Mouse (Mus musculus) inflammation-experienced regulatory T-cells, adult 6 months (primary cell): ENCODE measurements around the gene Rgs16. TPM values are rescaled to one million over a fixed set of nuclear protein-coding genes. Genes with fewer than 3 reads are reported as not detected.
A peak's percentile ranks its signal among the peaks of the same experiment; 100 is the strongest.

Source experiments
- ATAC-seq: one replicate; pipeline ENCODE4 v1.8.0; 2017
- polyA plus RNA-seq, 3 experiments: library from polyadenylated mRNA; unstranded; fragments of 100-300 nt; shearing (Covaris generic); gene quantifications; one replicate each; pipeline ENCODE4 v1.2.1; 2017

The Rgs16 gene
- polyA plus RNA-seq, 3 experiments from 2014 or later = 19.8 to 37.6 (median 35.0) TPM

DNA sequence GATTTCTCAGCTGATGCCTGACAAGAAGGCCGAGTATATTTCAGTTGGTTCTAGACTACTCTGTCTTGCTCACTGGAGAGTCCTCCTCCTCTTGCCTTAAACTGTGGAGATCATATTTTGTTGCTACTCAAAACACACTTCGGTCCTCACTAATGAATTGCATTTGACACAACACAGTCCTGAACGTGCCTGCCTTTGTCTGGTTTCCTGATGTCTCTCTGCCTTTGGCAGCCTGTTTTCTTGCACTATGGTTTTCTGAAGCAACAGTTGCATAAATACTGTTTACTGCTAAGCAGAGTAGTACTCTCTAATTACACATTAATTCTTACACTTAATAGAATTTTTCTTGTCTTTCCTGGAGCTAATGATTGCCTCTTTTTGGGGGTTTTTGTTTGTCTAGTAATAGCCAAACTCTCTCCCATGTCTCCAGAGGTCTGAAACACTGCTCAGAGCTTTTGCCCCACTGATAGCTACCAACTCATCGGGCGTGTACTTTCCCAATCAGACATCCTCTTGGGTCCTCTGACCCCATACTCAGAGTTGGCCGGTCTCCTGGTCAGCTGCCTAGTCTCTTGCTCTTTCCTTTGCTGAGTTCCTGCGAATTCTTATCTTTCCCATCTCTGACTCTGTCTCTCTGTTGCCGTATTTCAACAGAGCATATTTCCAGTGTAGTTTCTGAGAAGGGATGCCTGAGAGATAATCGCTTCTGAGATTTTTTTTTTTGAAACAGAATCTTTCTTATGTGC is 18.4 kb upstream of the Rgs16 start:
- no peak for ATAC-seq

DNA sequence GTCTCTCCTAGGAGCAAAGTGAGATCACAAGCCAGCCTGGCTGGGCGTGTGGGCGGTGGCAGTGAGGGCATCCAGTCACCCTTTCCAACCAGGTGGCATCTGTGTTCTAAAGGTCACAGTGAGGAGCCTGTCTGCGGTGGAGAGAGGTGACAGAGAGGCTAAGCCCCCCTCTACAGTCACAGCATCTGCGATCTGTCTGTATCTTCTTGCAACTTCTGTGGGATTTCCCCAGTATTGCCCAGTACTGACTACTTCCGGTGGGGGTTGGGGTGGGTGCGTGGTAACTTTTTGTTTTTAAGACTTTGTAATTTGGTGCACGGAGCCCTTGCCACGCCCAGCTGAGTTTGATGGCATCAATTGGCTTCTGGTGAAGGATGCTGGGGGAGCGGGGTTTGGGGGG is 16.7 kb upstream of the Rgs16 start:
- peak; percentile 94 for ATAC-seq

DNA sequence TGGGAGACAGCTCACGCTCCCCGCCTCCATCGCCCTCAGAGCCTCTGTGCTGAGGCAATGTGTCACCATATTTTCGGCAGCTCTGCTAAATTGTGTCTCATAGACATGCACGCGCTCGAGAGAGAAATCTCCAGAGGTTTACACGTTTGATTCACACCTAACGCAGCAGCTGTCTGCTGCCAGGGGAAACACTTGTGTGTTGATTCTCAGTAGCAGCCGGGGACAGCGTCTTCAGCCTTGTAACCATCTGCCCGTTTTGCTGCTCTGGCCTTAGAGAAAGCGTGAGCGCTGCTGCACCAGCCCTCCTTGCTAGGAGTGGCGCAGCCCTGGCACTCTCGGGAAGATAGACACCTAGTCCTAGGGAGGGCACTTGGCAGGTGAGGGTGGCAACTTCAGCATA is 13.5 kb upstream of the Rgs16 start:
- ATAC-seq = no peak

DNA sequence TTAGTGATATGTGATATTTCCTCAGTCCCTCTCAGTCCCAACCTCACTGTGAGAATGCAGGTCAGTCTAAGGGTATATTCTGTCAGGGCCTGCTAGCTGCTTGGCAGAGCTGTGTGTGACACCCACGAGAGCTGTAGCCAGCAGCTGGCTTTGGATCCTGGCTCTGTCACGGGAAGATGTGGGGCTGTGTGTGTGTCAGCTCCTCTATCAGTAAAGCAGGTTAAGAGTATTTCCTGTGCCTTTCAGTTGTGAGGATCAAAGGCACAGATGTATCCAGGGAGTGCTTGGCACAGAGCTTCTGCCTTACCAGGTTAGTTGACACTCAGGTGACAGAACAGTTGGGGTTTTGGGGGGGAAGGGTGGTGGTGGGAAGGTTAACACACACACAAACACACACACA is 10.3 kb upstream of the Rgs16 start:
- peak; percentile 57 for ATAC-seq

DNA sequence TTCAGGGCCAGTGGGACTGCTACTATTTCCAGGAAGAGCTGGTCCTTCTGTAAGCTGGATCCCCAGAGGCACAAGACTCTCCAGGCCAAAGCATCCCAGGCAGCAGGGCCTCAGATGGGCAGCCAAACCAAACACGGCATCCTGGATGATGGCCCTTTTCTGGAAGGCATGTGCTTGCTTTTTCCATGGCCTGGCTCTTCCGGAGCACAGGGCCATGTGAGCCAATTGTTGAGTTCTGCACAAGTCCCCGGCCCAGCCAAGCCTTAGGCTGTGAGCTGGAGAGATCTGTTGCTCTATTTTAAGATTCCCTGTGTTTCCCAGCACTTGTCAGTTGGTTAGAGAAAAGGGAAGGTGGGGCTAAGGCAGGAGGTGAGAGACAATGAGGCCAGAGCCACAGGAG is 9.5 kb upstream of the Rgs16 start:
- ATAC-seq = no peak

DNA sequence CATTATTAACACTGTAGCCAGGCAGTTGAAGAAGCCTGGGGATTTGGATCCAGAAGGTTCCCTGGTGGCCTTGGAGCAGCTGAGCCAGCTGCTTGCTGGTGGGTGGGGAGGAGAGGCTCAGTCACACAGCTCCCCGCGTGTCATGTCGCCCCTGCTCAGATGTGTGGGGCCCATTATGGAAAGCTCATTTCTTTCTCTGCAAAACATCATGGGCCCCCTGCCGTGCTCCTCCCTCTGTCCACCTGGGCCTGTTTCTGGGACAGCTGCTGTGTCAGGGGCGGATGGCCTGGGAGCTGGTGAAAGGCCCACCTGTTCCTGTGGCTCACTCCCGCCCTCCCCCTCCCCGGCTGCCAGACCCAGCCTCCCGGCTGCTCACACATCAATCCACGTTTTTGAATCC is 7.0 kb upstream of the Rgs16 start:
- no peak for ATAC-seq

DNA sequence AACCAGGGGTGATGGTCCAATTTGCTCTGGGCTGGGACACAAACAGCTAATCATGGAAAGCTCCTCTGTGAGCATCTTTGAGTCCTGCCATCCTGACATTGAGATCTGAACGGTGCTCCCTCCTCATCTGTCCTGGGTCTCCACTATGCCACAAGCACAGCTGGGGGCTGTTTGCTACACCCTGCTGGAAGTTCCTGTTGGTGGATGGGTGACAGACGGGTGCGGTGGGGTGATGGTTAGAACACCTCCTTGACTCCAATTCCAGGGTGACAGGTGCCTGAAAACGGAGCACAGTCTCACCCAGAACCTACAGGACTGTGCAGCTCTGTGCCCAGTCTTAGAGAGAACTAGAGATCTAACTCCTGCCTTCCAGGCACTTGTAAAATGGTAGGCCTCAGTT is 5.3 kb upstream of the Rgs16 start:
- ATAC-seq = no peak

DNA sequence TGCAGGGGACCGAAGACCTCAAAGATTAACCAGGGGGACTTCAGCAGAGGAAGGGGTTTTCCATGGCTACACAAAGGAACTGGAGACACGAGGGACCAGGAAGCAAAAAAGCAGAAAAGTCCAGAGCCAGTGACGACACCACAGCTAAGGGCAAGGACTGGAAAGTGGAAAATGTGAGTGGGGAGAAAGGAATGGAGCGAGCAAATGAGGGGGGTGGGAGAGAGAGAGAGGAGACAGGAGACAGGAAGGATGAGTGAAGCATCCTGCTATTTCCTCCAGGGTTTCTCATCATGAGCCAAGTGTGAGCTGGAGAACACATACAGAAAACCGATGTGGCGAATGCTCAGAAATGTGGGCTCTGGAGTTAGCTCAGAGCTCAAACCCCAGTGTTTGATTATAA is 4.1 kb upstream of the Rgs16 start:
- no peak for ATAC-seq

DNA sequence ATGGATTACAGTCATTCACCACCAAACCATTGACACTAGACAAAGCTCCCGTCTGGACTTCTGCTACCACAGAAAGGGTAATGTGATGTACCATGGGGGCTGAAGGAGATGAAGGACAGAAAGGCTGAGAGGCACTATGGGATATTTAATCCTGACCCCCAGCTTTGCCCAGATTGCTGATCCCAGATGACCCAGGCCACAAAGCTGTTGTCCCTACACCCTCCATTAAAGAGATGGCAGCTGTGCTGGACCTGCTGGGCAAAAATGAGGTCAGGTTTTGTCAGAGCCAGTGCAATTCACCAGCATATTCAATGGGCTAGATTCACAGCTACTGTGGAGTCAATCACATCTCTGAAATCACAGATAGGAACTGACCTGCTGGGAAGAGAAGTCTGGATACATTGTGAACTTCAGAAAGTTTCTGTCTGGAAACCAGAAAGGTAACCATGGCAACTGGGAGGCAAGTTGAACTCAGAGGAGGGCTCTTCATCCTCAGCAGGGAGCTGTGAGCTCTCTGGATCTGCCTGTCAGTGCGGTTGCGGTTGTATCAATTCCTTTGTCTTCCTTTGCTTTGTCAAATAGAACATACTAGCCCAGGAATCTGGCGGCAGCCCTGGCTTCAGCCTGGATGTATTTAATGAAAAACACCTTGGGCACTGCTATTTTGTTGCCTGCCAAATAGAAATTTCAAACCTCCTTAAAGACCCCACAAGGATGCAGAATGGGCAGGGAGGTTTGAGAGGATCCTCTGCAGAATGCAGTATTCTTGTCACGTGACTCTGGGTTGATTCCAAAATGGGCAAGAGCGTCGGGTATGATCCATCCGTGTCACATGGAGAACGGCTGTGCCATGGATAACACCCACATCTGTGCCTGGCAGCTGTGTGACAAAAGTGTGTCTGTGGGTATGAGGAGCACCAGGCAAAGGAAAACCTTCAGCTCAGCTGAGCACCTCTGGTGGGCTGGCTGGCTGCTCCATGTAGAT is 2.8 kb upstream of the Rgs16 start:
- ATAC-seq = no peak

DNA sequence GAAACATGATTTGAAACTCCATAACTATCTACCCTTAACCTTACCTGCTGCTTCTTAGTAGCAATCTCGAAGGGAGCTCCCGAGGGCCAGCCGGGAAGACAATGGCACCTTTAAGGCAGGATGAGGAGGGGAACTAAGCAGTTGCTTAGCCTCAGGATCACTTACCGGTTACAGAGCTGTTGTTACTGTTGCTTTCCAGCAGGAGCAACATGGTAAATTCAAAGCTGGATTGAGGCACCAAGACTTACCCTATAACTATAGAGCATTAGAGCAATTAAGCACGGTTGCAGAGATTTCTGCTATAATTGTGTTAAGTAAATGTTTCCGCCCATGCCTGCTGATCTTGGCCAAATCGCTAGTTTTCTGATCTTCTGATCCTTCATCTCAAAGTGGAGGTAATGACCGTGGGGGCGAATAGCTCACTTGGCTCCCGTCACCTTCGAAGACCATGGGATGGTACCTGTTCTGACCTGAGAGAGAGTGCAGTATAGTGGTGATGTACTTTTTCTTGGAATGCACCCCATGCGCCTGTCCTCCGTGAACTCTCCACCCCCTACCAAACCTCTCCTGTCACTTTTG is 623 bp upstream of the Rgs16 start:
- ATAC-seq = peak; percentile 18

DNA sequence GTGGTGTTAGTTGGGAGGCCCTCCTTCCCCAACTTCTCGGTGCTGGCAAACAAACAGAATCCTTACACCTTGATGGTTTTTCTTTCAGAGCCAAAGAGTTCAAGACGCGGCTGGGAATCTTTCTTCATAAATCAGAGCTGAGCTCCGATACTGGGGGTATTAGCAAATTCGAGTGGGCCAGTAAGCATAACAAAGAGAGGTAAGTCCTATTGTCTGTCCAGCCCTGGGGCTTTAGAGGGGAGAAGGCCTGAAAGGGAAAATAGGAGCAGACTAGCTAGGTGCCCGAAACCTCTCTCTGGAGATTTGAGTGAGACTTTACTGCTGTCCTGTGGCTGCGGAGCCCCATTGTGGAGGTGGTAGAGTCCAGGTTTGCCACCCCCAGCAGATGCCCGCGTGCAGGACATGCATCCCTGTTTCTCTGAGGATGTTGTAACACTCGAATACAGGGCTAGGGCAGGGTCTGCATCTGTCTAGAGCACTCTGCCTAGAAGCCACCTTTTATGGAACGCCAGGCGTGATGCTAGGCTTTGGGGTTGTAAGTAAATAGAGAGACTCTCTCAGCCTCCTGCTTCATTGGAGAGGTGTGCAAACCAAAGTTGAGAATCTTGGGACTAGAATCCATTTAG is 739 bp downstream of the Rgs16 start:
- no peak for ATAC-seq

DNA sequence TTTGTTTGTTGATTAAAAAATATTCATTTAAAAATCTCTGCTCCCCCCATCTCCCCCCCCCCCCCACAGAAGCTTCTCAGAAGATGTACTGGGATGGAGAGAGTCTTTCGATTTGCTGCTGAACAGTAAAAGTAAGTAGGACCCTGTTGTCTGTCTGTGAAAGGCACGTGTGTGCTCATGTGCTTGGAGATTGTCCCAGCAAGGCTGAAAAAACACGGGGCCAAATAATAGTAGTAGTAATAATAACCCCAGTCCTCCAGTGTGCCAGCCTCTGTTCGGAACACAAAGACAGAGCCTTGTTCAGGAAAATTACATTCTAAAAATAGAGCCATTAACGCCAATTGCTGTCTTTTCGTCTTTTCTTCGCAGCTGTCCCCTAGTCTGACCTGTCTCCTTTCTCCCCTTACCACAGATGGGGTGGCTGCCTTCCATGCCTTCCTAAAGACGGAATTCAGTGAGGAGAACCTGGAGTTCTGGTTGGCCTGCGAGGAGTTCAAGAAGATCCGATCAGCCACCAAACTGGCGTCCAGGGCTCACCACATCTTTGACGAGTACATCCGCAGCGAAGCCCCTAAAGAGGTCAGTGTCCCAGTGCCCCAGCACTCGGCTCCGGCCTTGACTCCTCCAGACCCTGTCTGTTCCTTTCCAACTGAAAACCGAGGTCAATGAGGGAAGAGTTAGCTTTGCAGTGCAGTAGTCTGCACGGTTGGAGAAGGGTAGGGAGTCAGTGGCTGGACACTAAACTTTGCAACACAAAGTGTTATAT is 1.6 kb downstream of the Rgs16 start:
- ATAC-seq = no peak

DNA sequence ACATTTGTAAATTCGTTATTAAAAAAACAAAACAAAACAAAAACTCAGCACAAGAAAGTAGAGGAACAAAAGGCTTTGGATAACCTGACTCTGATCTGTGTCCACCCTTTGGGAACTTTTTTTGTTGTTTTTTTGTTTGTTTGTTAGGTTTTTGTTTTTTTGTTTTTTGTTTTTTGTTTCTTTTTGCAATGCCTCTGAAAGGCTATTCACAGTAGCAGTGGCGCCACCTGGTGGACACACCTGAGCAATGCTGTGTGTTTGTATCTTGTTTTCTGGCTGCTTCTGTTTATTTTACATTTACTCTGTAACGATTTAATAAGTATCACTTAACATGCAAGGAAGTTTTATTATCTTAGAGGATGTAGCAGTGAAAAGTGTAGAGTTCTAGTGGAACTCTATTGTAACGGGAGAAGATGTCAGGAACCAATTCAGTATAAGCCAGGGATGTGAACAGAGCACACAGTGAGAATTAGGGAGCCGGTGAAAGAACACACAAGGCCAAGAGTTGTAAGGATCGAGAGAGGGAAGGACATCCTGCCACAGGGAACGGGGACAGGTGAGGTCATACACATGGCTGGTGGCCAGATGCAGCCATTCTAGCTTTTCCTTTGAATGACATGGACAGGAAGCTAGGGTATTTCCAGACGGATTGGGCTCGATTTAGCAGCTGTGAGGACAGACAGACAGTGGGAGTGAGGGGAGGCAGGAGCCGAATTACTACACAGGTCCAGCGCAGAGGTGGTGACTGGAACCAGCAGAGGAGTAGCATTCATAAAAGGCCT is 2.4 kb downstream of the Rgs16 start:
- peak; percentile 19 for ATAC-seq

DNA sequence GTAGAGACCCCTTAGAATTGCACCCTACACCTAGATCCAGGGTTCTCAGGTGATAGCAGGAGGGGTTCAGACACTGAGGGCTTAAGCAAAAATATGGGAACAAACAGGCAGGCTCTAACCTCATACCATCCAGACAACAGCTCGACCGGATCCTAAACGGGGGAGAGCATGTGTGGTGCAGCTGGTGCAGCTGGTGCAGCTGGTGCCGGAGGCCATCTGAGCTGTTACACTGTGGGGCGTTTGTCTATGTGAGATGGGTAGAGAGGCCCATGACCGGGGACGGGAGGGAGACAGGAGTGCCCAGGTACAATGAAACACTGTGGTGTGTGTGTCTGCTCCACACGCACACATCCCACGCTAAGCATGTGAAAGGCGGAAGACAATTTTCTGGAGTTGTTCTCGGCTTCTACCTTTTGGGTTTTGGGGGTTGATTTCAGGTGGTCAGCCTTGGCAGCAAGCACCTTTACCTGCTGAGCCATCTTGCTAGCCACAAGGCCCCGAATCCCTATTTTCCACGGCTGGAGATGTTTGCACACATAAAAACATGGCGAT is 6.0 kb downstream of the Rgs16 start:
- no peak for ATAC-seq

DNA sequence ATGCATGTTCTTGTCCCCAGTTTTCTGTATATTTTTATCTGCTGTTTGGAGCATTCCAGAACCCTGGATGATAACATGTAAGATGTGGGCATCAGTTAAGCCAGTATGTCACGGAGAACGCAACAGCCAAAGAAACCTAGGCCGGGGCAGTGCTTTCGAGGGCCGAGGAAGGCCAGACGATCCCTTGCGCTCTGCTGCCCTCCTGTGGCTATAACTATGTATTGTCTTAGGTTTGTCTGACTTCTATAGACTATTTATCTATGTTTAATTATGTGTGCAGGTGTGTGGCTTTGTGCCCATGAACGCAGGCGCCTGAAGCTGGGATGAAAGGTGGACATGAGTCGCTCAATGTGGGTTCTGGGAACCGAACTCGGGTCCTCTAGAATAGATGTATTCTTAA is 6.6 kb downstream of the Rgs16 start:
- ATAC-seq = peak; percentile 19

DNA sequence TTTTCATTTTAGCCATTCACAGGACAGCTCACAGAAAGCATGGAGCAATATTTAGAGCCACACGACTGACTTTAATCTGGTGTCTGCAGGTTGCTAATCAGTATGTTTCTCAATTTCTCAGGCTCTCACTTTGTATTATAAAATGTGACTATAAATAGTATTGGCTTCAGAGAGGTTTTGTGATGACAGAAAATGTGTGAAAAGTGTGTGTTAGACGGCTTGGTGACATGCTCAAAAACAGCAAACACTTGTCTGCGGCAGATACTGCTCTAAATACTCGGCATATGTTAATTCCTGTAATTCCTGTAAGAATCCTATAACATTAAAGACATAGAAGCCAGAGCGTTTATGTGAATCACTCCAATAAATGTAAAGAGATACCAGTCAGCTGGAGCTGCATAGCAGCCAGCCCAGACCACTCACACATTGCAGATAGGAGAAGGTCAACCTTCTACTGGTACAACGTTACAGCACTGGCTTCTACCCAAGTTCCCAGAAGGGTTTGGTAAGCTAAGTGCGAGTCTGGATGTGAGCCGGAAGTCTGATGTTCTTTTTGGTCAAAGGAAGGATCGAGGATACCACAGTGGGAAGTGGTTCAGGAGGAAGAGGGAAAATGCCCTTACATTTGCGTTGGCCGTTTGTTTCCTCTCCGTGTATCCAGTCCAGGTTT is 7.8 kb downstream of the Rgs16 start:
- ATAC-seq = no peak

DNA sequence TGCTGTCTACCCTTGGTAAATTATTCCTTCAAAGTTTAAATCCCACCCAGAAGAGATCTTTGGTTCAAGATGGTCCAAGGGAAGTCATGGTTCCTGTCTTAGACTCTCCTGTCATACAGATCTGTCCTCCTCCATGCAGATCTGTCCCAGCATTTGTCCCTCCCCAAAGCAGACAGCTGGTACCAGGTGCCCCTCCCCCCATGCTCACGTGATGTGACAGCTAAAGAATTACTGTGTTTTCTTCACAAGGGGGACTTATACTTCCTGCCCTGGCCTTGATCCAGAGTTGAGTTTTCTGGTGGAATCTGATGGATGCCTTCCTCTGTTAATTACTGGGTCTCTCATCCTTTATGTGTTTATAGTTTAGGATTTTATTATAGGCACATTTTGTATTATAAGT is 8.4 kb downstream of the Rgs16 start:
- ATAC-seq = peak; percentile 10

DNA sequence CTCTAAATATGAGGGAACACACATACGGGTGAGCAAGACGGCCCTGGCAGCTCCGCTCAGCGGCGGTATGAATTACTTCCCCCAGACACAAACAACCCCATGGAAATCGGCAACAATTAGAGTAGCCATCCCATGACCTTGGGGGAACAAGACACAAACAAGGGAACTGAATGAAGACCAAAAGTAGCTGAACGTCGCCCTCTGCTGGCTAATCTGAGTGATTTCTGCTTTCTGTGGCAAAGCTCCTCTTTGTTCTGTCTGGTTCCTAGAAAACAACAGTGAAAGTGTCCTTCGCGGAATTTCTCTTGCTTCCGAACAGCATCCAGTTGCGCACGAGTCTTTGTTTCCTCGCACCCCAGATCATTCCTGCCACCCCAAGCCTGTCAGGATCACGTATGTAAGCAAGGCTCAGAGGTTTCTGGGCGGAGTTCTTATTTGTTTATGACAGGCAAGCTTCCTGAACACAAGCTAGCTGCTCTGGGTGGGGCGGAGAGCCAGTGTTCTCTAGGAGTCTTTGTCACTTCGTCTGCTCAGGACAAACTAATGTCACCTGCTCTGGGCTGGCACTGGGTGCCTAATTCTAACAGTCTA is 9.2 kb downstream of the Rgs16 start, which contains the start of gene Rnasel:
TSS of gene Rnasel (plus strand) at position 216 of the 591 bp plus-strand sequence.
- ATAC-seq = peak; percentile 67

DNA sequence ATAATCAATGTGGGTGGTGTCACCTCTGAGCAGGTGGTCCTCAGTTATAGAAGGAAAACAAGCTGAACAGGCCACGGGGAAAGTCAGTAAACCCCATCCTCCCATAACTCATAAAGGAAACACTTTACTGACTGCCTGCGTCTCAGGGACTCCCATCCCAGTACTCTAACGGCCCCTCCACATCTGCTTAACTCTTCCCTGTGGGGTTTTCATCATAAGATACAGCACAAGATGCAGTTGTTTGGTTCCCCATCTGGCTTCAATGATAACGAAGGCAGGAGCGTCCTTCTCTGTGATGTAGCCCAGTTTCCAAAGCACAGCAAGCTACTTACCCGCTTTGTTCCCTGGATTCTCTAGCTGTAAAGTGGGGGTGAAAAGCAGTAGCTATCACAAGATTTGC is 9.9 kb downstream of the Rgs16 start:
- no peak for ATAC-seq

DNA sequence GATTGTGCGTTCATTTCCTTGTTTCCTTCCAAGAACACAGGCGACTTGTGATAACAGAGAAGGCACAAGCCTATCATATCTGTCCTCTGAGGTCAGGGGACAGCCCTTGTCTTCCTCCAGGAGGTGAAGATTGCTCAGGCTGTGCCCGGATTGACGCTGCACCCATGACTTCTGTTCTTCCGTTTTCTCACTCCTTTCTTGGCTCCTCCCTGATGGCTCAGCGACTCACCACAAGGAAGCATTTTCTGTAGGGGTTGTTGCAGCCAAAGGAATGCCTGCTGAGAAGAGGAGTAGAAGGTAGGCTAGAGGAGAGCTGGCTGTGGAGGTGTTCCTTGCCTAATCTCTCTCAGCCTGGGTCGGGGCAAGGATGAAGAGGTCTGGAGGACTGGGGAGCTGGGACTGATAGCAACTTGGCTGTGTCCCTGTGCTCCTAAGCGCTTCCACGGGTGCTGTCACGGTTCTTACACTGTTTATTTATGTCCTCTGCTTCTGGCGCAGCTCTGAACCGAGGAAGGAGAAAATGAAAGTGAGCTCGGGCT is 11.7 kb downstream of the Rgs16 start:
- ATAC-seq = peak; percentile 68
